Mouse (Mus musculus): ENCODE data around the gene Slitrk5. TPM values are rescaled to one million over a fixed set of nuclear protein-coding genes. Genes with fewer than 3 reads are reported as not detected.
"Not testable (repeated sequence)": the region's sequence is repeated elsewhere in the genome, so short reads cannot be mapped to it uniquely, and the experiment has no call there.

The Slitrk5 gene
- polyA plus RNA-seq, 1 experiment from 2014 or later, result 26.8 TPM

DNA sequence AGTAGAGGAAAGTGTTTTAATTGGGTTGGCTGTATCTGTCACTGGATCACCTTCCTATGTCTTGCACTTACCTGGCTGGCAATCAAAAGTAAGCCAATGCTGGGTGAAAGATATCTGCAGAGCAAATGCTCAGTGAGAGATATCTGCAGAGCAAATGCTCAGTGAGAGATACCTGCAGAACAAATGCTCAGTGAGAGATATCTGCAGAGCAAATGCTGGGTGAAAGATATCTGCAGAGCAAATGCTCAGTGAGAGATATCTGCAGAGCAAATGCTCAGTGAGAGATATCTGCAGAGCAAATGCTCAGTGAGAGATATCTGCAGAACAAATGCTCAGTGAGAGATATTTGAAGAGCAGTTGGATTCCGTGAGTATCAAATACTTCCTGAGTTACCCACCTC, 15.2 kb downstream of the Slitrk5 start:
- not testable (repeated sequence) for H3K4me2 ChIP-seq; H3K9ac ChIP-seq; H3K27ac ChIP-seq (ENCODE audit: poor library complexity, severe bottlenecking); H3K36me3 ChIP-seq; H3K4me3 ChIP-seq; H3K27me3 ChIP-seq (replicated peaks); H3K9me3 ChIP-seq (replicated peaks); H3K4me1 ChIP-seq (replicated peaks); ATAC-seq (ENCODE audit: insufficient number of reproducible peaks, low FRiP score)
- WGBS, result 39% methylated on average over 1 of the region's 1 CpGs

- Histone ChIP-seq H3K4me3 (no peak overlapping the region), H3K9ac (no peak overlapping the region), H3K9me3 (replicated peaks) (no peaks in the 10 kb centered on the region), H3K4me2 (no peak overlapping the region), H3K4me1 (replicated peaks) (no peaks in the 10 kb centered on the region), H3K27me3 (replicated peaks) (no peaks in the 10 kb centered on the region), H3K27ac (ENCODE audit: poor library complexity, severe bottlenecking) (no peak overlapping the region), H3K36me3 (no peaks in the 10 kb centered on the region)
- 75% methylated on average over 2 of the region's 2 CpGs for WGBS
- ATAC-seq (ENCODE audit: insufficient number of reproducible peaks, low FRiP score), result no peak
Measured at GRCm38 (mm10) chr14:111729833-111730232, 54.9 kb downstream of the Slitrk5 start.
